Comparison of ENCODE assay signal across 8 mouse cellular contexts in the genomic region with DNA sequence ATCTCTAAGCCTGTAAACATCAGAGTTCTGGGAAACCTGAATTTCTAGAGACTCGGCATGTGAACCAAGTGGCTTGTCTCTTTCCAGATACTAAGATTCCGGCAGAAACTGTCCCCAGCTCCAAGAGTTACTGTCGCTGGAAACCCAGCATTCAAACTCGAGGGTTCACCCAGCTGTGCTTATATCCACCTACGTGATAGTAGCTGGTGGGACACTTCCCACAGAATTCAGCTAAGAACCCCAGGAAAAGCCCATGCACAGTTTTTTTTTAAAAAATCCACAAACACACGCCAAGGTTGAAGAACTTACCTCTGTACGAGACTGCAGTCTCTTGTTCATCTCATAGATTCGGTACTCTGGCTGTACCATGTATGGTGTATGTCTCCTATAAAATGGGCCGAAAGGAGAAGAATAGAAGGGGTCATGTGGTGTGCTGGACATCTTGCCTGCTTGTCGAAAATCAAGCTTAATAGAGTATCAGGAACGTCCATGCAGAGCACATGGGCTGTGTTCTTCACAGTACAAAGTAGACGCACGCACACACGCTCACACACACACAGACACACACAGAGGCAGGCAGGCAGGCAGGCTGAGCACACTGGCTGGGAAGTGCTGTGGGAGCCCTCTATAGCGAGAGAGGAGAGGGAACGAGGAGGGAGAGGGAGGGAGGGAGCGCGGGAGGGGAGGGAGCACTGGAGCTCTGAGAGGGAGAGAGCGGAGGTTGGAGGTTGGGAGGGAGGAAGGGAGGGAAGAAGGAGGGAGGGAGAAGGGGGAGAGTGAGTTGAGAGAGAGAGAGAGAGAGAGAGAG. TPM values are rescaled to one million over a fixed set of nuclear protein-coding genes. Genes with fewer than 3 reads are reported as not detected.
DNase-seq lines count a peak whose midpoint lies in the region; ATAC-seq and TF ChIP-seq lines count a peak whose summit lies in the region.

A gene (minus strand): TSS at position 628 of the 808 bp plus-strand sequence.

- no peak for TF ChIP-seq EP300 in stomach, postnatal 0 days (optimal IDR thresholded peaks at IDR 0.05)

- peak within 1 kb of the TSS; percentile 60 for H3K4me2 ChIP-seq in forebrain, embryonic 12.5 days
- peak within 1 kb of the TSS; percentile 81 for H3K4me2 ChIP-seq in heart, embryonic 13.5 days
- peak within 1 kb of the TSS; percentile 59 for H3K4me2 ChIP-seq in kidney, postnatal 0 days (ENCODE audit: low read length)
- H3K4me2 ChIP-seq in limb, embryonic 14.5 days (replicated peaks; ENCODE audit: low read depth, low read length, severe bottlenecking): peak within 1 kb of the TSS; percentile 59
- peak within 1 kb of the TSS; percentile 60 for H3K4me2 ChIP-seq in midbrain, embryonic 16.5 days (ENCODE audit: low read length)
- H3K4me2 ChIP-seq in stomach, postnatal 0 days (replicated peaks; ENCODE audit: low read depth): peak within 1 kb of the TSS; percentile 52

- peak; percentile 71; the same call in 1 of the 2 replicates for TF ChIP-seq POLR2A in limb, embryonic 14.5 days (IDR thresholded peaks at IDR 0.05; ENCODE audit: borderline replicate concordance, extremely low read depth, insufficient read depth, insufficient read length)

- no peak within 1 kb of the TSS for H3K27ac ChIP-seq in forebrain, embryonic 12.5 days
- H3K27ac ChIP-seq in heart, embryonic 13.5 days (replicated peaks): no peak within 1 kb of the TSS; the same call in 1 of the 2 replicates
- H3K27ac ChIP-seq in kidney, postnatal 0 days: peak within 1 kb of the TSS; percentile 70
- peak within 1 kb of the TSS; percentile 61; the same call in 1 of the 2 replicates for H3K27ac ChIP-seq in limb, embryonic 14.5 days (replicated peaks; ENCODE audit: low read depth, low read length)
- peak within 1 kb of the TSS; percentile 53 for H3K27ac ChIP-seq in midbrain, embryonic 16.5 days (ENCODE audit: low read length)
- peak within 1 kb of the TSS; percentile 58 for H3K27ac ChIP-seq in stomach, postnatal 0 days (replicated peaks)

- H3K4me1 ChIP-seq in forebrain, embryonic 12.5 days: peaks cover 32% of the 10 kb centered on the region
- peaks cover 16% of the 10 kb centered on the region for H3K4me1 ChIP-seq in heart, embryonic 13.5 days
- no peaks in the 10 kb centered on the region for H3K4me1 ChIP-seq in kidney, postnatal 0 days (replicated peaks; ENCODE audit: insufficient read depth, low read length)
- peaks cover 38% of the 10 kb centered on the region for H3K4me1 ChIP-seq in limb, embryonic 14.5 days (ENCODE audit: control insufficient read depth, insufficient read depth, low read length)
- peaks cover 21% of the 10 kb centered on the region for H3K4me1 ChIP-seq in midbrain, embryonic 16.5 days (ENCODE audit: control insufficient read depth, insufficient read depth, low read length)
- H3K4me1 ChIP-seq in stomach, postnatal 0 days (replicated peaks; ENCODE audit: control insufficient read depth, insufficient read depth): no peaks in the 10 kb centered on the region

- WGBS in forebrain, embryonic 12.5 days: 2% methylated on average over 17 of the region's 19 CpGs
- WGBS in heart, embryonic 13.5 days: 2% methylated on average over 19 of the region's 19 CpGs
- WGBS in kidney, postnatal 0 days: 3% methylated on average over 19 of the region's 19 CpGs
- WGBS in limb, embryonic 14.5 days: 2% methylated on average over 19 of the region's 19 CpGs
- 1% methylated on average over 18 of the region's 19 CpGs for WGBS in midbrain, embryonic 16.5 days
- WGBS in stomach, postnatal 0 days: 4% methylated on average over 16 of the region's 19 CpGs

- ATAC-seq in forebrain, embryonic 12.5 days (ENCODE audit: low FRiP score): peak; percentile 94
- ATAC-seq in heart, embryonic 13.5 days (ENCODE audit: extremely low read depth, insufficient number of reproducible peaks, low FRiP score, low TSS enrichment): peak; percentile 69
- peak; percentile 89 for ATAC-seq in kidney, postnatal 0 days (replicated peaks; ENCODE audit: low FRiP score, low read depth)
- ATAC-seq in limb, embryonic 14.5 days (ENCODE audit: low FRiP score, low read depth): peak; percentile 88
- peak; percentile 96 for ATAC-seq in midbrain, embryonic 16.5 days
- peak; percentile 87 for ATAC-seq in stomach, postnatal 0 days (ENCODE audit: low FRiP score, low TSS enrichment)

- no peaks in the 10 kb centered on the region for H3K36me3 ChIP-seq in forebrain, embryonic 12.5 days (replicated peaks)
- H3K36me3 ChIP-seq in heart, embryonic 13.5 days: no peaks in the 10 kb centered on the region
- H3K36me3 ChIP-seq in kidney, postnatal 0 days (ENCODE audit: insufficient read depth, low read length): no peaks in the 10 kb centered on the region
- no peaks in the 10 kb centered on the region for H3K36me3 ChIP-seq in limb, embryonic 14.5 days (ENCODE audit: control insufficient read depth, insufficient read depth, low read length)
- no peaks in the 10 kb centered on the region for H3K36me3 ChIP-seq in midbrain, embryonic 16.5 days (ENCODE audit: control insufficient read depth, insufficient read depth, low read length)
- H3K36me3 ChIP-seq in stomach, postnatal 0 days (ENCODE audit: control insufficient read depth, insufficient read depth, low read length): no peaks in the 10 kb centered on the region

- no peaks in the 10 kb centered on the region for H3K9me3 ChIP-seq in forebrain, embryonic 12.5 days
- no peaks in the 10 kb centered on the region for H3K9me3 ChIP-seq in heart, embryonic 13.5 days
- H3K9me3 ChIP-seq in kidney, postnatal 0 days (replicated peaks; ENCODE audit: low read length): no peaks in the 10 kb centered on the region
- no peaks in the 10 kb centered on the region for H3K9me3 ChIP-seq in limb, embryonic 14.5 days (ENCODE audit: control insufficient read depth, low read length)
- H3K9me3 ChIP-seq in midbrain, embryonic 16.5 days (replicated peaks; ENCODE audit: control insufficient read depth, low read length, poor library complexity, severe bottlenecking): no peaks in the 10 kb centered on the region
- no peaks in the 10 kb centered on the region for H3K9me3 ChIP-seq in stomach, postnatal 0 days (ENCODE audit: control insufficient read depth, low read length)

- DNase-seq in cerebellum, adult 8-10 months: peak; percentile 4
- peak; percentile 86 for DNase-seq in kidney, postnatal 0 days (ENCODE audit: low spot score)
- DNase-seq in limb, embryonic 14.5 days (ENCODE audit: low spot score): peak; percentile 65
- peak; percentile 59 for DNase-seq in stomach, postnatal 0 days (ENCODE audit: low spot score)
- no peak for DNase-seq in thymus, postnatal 4 days

- H3K27me3 ChIP-seq in forebrain, embryonic 12.5 days: no peaks in the 10 kb centered on the region
- H3K27me3 ChIP-seq in heart, embryonic 13.5 days (replicated peaks): no peaks in the 10 kb centered on the region
- H3K27me3 ChIP-seq in kidney, postnatal 0 days (ENCODE audit: insufficient read depth, low read length): no peaks in the 10 kb centered on the region
- H3K27me3 ChIP-seq in limb, embryonic 14.5 days (ENCODE audit: control insufficient read depth, insufficient read depth, low read length): no peaks in the 10 kb centered on the region
- H3K27me3 ChIP-seq in midbrain, embryonic 16.5 days (ENCODE audit: control insufficient read depth, insufficient read depth, low read depth, low read length): no peaks in the 10 kb centered on the region
- H3K27me3 ChIP-seq in stomach, postnatal 0 days (ENCODE audit: control insufficient read depth, insufficient read depth, low read length): no peaks in the 10 kb centered on the region

- peak within 1 kb of the TSS; percentile 41 for H3K4me3 ChIP-seq in forebrain, embryonic 12.5 days (replicated peaks)
- H3K4me3 ChIP-seq in heart, embryonic 13.5 days: peak within 1 kb of the TSS; percentile 55
- peak within 1 kb of the TSS; percentile 45 for H3K4me3 ChIP-seq in kidney, postnatal 0 days (replicated peaks; ENCODE audit: low read depth, low read length)
- H3K4me3 ChIP-seq in limb, embryonic 14.5 days (replicated peaks; ENCODE audit: low read length): peak within 1 kb of the TSS; percentile 48
- peak within 1 kb of the TSS; percentile 48 for H3K4me3 ChIP-seq in midbrain, embryonic 16.5 days (ENCODE audit: low read depth, low read length)
- peak within 1 kb of the TSS; percentile 43 for H3K4me3 ChIP-seq in stomach, postnatal 0 days (ENCODE audit: low read depth, low read length)

- peak within 1 kb of the TSS; percentile 55 for H3K9ac ChIP-seq in forebrain, embryonic 12.5 days
- peak within 1 kb of the TSS; percentile 75 for H3K9ac ChIP-seq in heart, embryonic 13.5 days
- H3K9ac ChIP-seq in kidney, postnatal 0 days (ENCODE audit: low read depth, low read length): peak within 1 kb of the TSS; percentile 60
- peak within 1 kb of the TSS; percentile 65 for H3K9ac ChIP-seq in limb, embryonic 14.5 days (ENCODE audit: low read depth, low read length, severe bottlenecking)
- peak within 1 kb of the TSS; percentile 63 for H3K9ac ChIP-seq in midbrain, embryonic 16.5 days (ENCODE audit: low read depth, low read length)
- peak within 1 kb of the TSS; percentile 56 for H3K9ac ChIP-seq in stomach, postnatal 0 days (ENCODE audit: low read length)

- TF ChIP-seq CTCF in kidney, postnatal 0 days (IDR thresholded peaks at IDR 0.05; ENCODE audit: low read depth): 0 out of 2 replicates have a peak, but pooled peaks have one; percentile 3
- TF ChIP-seq CTCF in stomach, postnatal 0 days (IDR thresholded peaks at IDR 0.05; ENCODE audit: low read depth): no peak; the same call in 1 of the 2 replicates

RNA-seq across cellular contexts. Expression of the gene that starts here (rescaled TPM):
- polyA plus RNA-seq in forebrain, embryonic 12.5 days (2016; fragmentation: Nextera tagmentation; extraction: Ambion mirVana): 15.9 and 16.0 TPM in 2 replicates
- 14.5 and 15.6 TPM in 2 replicates for polyA plus RNA-seq in heart, embryonic 13.5 days (2015; fragmentation: Nextera tagmentation; extraction: Ambion mirVana)
- polyA plus RNA-seq in kidney, postnatal 0 days (2015; fragmentation: Nextera tagmentation; extraction: Ambion mirVana): 81.7 and 82.9 TPM in 2 replicates
- polyA plus RNA-seq in limb, embryonic 14.5 days (2012; rRNA removed): 59.2 and 64.4 TPM in 2 replicates
- polyA plus RNA-seq in limb, embryonic 14.5 days (2014; fragmentation: Nextera tagmentation; extraction: Ambion mirVana): 59.5 and 76.6 TPM in 2 replicates
- polyA plus RNA-seq in midbrain, embryonic 16.5 days (2015; fragmentation: Nextera tagmentation; extraction: Ambion mirVana): 70.2 and 89.2 TPM in 2 replicates
- 14.4 and 15.8 TPM in 2 replicates for polyA plus RNA-seq in stomach, postnatal 0 days (2015; fragmentation: Nextera tagmentation; extraction: Ambion mirVana)

Comparison
In these comparisons a context has a peak if more than half of its experiments do, and no peak if none do; other contexts are left out.
1. H3K27ac ChIP-seq: peak in kidney, postnatal 0 days (single experiment), limb, embryonic 14.5 days (single experiment), midbrain, embryonic 16.5 days (single experiment) and stomach, postnatal 0 days (single experiment); none in forebrain, embryonic 12.5 days (single experiment) and heart, embryonic 13.5 days (single experiment).
2. Peak in every context shown above with its lines, with median percentiles within 50 percentile points of each other: ATAC-seq, H3K4me2 ChIP-seq, H3K4me3 ChIP-seq and H3K9ac ChIP-seq.